Mouse (Mus musculus): Measurements from ENCODE around the gene Traf4. TPM values are rescaled to one million over a fixed set of nuclear protein-coding genes. Genes with fewer than 3 reads are reported as not detected.
"Not testable (repeated sequence)": the region's sequence is repeated elsewhere in the genome, so short reads cannot be mapped to it uniquely, and the experiment has no call there.

Gene Traf4
- polyA plus RNA-seq (2017; shearing (Covaris generic)) = 1 to 10 TPM; 3.3 to 6.7 TPM

DNA sequence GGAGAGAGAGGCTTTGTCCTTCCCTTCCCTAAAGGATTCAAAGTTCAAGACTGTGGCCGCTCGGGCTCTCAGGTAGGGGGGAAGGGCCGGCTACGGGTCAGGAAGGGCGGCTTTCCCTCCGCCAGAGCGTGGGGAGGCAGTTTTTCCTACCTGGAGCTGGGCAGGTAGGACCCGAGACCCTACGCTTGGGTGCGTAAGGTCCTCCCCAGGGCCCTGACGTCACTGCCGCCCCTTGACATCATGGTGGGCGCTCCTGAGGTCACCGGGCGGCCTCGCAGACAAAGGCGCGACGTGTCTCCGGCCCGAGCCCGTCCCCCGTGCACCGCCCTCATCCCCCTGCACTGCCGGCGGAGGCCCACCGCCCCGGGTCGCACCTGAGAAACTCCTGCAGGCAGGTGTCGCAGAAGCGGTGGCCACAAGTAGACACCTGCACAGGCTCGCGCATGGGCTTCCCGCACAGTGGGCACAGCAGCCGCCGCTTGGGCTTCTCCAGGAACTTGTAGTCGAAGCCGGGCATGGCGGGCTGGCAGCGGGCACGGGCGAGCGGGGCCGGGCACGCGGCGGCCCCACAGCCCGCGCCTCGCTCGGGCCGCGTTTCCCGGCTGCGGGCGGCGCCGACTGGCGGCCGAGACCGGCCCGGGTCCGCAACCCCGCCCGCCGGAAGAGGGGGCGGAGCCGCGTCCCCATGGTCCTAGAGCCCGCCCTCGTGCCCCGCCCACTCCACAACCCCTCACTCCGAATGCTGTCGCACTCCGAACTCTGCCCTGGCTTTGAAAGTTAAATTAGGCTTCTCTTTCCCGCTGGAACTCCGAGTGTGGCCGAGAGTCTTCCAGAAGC lies at the start of gene Traf4:
Gene Traf4, minus strand, starts transcription at position 666 of the 837 bp plus-strand sequence.
- peak; percentile 66 for ATAC-seq

DNA sequence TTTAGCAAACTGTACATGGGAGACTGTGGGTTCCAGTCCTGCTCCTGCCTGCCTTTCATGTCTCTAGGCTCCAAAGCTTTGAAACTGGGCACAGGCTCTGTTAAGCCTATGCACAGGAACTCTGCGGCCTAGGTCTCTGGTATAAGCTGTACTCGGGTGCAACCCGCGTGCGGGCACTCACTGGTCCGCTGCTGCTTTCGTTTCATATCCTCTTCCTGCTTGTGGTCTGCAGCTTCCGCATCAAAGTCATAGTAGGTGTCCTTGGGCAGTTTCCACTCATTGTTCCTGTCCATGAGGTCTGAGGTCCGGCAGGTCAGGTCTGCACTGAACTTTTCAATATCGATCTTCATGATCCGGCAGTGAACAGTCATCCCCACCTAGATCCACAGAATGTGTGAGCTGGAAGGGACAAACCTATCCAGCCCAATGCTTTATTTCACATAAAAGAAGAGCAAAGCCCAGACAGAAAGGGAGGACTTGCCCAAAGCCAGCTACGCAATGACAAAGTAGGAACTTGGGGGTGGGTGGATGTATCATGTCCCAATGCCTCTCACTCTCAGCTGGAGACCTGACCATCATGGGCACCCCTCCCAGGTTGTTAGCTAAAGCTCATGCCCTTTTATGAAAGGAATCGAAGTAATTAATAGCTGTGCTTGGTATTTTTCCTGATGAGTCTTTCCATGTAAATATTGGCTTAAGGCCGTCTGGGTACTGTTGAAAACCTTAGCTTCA lies 47.9 kb upstream of the Traf4 start:
- ATAC-seq = no peak

DNA sequence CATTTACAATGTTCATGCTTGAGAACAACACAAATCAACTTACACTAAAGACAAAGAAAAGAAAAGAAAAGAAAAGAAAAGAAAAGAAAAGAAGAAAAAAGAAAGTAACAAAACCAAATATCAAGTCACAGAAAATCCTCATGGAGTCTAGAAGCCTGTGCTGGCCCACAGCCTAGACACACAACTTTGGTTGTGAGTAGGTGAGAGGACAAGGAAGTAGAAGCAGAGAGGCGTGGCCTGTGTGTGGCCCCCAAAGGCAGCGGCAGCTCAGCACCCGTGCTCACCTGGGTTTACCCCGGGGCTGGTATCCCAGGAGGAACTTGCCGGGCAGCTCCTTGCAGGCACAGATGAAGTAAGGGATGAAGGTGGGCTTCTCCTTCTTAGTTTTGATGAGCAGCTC lies 46.1 kb upstream of the Traf4 start:
- no peak for ATAC-seq

DNA sequence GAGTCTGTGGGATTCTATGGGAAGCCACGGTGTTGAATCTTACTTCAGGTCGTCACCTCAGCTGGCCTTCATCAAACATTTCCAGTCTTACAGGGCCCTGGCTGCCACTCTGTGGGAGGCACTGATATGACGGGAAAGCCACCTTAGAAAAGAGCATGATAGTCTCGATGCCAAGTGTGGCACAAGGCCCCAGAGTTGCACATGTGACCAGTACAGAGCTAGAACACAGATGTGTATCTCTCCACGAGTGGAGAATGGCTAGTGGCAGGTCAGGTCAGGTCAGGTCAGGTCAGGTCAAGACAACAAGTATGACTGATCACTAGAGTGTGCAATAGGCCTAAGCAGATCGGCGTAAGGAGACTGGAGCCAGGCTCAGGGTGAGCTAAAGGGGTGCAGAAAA lies 45.2 kb upstream of the Traf4 start:
- ATAC-seq = no peak

DNA sequence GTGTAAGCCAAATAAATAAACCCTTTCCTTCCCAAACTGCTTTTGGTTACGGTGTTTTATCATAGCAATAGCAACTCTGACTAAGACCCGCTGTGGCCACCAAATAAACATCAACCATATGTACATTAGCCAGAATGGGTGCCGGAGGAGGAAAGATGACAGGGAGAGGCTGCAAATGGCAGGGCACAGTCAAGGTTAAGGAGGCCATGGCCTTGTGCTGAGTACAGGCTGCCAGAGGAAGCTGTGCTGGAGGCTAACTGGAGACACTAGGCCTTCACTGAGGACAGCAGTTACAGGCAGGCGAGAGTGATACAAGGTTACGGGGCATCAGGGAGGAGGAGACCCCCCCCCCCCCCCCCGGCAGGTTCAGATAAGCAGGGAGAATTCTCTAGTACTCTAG lies 44.5 kb upstream of the Traf4 start:
- no peak for ATAC-seq

DNA sequence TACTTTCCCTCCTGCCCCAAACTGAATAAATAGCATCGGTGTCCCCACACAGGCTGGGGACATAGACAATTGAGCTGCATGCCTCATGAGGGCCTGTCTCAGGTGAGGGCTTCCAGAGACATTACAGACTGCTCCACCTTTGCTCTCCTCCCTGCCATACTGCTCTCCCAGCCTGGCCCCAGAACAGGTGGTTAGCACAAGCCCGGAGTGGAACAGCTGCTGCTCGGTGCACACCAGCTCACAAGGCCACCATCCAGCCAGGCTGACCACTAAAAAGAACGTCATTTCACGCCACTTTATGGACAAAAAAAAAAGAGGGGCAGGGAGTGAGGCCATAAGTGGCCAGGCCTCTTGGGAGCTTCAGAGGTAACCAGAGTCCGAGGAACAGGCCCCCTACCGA lies 41.8 kb upstream of the Traf4 start:
- no peak for ATAC-seq

DNA sequence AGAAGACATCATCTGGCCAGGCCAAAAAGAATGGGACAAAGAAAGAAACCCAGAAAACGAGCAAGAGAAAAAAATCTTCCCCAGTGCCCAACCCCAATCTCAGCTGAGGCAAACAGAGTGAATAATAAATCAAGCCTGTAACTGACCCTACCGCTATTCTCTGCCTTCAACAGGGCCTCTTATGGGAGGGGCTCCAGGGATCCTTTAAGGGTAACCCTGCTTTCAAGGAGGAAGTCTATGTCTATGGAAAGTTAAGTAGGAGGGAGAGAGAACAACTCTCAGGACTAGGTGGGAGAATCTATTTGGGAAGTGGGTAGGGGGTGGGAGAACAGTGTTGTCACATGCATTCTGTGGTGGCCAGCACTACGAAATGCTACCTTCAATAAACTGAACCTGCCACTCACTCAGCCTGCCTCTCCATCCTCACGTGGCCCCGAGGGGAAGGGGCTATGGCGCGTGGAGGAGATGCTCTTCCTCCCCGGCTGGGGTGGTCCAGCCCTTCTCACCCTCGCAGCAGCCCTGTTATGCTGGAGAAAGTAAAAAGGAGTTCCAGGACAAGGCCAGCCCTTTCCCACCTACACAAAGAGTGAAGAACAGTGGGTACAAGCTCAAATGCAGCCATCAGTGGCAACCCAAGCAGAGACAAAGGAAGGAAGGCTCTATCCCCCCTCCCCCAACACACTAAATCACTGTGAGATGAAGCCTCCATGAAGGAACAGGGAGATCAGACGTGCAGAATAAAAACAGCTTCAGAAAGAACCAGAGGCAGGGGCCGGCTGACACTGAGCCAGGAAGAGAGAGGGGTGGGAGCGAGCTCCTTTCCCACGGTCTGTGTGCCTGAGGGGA lies 40.2 kb upstream of the Traf4 start:
- no peak for ATAC-seq

DNA sequence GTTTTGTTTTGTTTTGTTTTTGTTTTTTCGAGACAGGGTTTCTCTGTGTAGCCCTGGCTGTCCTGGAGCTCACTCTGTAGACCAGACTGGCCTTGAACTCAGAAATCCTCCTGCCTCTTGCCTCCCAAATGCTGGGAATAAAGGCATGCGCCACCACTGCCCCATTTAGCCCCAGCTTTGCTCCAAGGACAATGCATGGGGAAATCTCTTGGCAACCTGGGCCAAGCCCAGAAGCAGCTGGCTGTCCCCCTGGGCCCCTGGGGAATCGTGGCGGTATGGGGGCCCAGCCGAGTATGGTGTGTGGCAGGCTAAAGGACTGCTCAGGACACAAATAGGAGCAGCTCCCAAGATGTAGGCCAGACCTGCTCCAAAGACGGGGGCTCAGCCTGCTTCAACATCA lies 38.9 kb upstream of the Traf4 start:
- ATAC-seq = no peak

DNA sequence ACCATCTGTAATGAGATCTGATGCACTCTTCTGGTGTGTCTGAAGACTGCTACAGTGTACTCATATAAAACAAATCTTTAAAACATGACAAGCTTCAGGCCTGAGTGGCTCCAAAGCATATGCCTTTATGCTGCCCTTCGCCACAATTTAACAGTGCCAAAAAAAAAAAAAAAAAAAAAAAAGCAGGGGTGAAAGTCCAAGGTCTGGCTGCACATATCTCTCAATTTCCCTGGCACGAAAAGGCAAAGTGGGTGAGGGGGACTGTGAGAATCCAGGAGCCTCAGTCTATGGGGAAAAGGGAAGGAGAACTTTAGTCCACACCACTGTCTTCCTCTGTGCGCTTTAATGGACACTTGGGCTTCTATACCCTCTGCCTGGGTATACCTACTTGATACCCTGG lies 37.0 kb upstream of the Traf4 start:
- ATAC-seq = no peak

DNA sequence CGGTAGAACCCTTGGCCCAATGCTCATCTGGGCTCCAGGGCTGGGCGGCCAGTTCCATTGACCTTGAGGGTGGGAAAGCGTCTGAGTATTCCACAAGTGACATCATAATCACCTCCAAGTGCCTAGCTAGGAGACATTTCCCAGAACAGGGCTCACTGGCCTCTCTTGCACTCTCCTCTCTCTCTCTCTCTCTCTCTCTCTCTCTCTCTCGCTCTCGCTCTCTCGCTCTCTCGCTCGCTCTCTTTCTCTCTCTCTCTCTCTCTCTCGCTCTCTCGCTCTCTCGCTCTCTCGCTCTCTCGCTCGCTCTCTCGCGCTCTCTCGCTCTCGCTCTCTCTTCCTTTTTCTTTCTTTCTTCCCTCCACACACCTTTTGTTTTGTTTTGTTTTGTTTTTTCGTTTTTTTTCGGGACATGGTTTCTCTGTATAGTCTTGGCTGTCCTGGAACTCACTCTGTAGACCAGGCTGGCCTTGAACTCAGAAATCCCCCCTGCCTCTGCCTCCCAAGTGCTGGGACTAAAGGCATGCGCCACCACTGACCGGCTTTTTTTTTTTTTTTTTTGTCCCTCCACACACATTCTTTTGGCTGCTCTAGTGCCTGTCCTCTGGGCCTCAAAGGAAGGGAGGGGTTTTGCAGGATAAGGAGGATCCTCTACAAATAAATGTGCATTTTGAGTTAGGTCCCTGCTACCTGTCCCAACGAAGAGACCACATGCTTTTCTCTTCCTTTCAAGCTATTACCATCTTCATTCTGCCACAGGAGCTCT lies 29.9 kb upstream of the Traf4 start:
- no peak for ATAC-seq

DNA sequence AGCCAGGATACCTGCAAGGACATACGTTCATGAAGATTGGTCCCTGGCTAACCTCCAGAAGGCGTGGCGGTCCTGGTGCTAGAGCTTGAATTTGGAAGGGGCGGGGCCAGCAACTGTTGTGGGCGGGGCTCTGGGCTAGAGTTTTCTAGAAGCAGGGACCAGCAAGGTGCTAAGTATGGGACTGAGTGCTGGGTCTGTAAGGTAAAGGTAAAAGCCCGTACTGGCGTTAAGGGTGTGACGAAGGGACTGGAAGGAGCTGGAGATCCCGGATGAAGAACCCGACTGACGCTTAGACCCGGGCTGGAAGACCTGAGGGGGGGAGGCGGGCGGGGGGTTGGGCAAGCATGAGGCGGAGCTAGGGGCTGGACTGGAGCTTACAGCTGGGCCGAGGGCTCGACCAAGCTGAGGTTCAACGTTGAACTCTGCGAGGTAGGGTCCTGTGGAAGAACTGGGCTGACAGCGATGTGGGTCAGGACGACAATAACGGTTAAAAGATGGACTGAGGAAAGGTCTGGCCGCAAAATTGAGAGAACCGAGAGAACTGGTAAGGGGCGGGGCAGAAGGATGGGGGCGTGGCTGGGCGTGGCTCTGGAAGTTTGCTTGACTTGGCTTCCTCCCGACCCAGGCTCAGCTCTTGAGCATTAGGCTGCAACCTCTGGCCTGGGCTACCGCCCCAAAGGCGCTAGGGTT lies 29.2 kb upstream of the Traf4 start:
- peak; percentile 23 for ATAC-seq

DNA sequence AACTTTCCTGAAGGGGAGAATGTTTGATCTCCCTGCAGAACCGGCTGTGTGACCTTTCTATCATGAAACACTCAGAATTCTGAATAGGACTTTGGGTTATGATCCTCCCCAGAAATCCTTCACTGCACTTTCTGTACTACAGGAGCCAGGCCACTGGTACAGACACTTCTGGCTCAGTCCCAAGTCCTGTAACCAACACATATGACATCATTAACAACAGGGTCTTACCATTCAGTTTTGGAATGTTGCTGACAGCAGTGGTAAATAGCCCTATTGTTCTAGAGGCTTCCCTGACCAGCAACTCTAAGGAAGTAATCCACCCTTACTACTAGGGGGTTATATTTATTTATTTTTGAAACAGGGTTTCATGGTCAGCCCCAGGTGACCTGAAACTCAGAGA lies 27.7 kb upstream of the Traf4 start, which contains the start of gene Proca1:
Gene Proca1, plus strand, starts transcription at position 280 of the 400 bp plus-strand sequence.
- no peak for ATAC-seq

DNA sequence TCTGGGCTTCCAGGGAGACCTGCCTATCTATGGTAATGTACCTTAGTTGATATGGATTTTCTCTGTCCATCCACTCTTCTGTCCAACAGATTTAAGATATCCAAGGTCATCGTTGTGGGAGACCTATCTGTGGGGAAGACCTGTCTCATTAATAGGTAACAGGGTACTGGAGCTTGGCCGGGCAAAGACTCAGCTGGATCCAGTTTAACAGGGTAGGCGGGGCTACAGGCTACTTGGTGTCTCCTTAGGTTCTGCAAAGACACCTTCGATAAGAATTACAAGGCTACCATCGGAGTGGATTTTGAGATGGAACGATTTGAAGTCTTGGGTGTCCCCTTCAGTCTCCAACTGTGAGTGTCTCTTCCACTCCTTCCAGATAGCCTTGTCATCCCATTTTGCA lies 24.7 kb upstream of the Traf4 start:
- ATAC-seq = no peak

DNA sequence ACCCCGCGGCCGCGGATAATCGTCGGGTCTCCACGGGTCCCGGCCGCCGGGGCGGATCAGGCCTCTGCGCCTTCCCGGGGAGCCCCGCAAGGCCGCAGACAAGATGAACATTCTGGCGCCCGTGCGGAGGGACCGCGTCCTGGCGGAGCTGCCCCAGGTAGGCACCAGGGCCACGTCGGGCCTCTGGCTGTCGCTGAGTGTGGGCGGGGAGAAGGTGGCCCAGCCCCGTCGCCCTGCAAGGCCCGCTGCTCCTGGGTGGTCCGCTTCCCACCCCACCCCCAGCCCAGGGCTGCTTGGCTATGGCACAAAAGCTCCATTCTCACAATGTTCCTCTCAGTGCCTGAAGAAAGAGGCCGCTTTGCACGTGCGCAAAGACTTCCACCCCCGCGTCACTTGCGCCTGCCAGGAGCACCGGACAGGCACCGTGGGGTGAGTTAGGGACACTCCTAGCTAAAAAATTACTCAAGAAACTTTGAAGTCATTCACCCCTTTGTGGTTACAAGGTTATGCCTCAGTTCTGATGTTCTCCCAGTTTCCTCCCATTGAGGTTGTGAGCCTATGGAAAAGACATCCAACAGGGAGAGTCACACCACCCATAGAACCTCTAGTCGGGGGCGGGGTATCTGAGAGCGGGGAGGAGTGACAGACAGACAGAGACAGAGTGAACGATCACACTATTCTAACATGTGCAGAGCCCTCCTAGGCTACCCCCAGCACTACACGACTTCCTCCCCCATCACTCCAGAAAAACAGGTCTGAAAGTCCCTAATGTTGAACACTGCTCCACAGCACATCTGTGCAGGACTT lies 24.0 kb upstream of the Traf4 start:
- ATAC-seq = no peak

DNA sequence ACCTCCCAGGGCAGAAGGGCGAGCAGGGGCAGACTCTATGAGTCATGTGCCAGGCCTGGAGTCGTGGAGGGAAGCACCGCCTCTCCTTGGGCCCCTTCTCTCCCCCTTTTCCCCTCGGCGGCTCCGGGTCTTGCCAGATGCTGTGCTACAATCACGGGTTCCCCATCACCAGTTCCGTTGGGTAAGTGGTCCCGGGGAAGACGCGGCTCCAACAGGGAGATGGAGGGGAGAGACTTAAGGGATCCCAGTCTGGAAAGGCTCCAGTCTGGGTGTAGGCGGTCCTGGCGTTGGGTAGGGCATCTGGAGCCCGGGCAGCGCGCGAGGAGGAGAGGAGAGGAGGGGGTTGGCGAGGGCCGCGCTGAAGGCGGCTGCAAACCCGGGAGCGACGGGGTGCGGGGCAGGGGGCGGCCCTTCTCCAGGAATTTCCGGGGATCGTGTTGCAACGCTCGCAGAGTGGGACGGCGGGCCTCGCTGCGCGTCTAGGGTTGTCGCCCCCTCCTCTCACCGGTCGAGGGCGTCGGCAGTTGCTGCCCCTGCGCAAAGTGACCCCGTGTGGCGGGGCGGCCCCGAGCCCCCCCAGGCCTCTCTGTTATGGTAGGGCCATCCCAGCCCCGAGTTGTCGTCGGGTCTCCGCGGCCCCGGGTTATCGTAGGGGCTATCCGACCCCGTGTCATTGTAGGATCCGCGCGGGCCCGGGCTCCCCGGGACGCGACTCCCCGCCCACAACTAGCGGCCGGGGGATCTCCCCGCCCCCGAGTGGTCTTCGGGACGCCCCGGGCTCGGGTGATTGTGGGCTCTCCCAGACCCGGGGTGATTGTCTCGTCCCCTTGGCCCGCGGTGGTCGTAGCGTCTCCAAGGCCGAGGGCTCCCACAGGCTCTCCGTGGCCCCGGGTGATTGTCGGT lies 23.2 kb upstream of the Traf4 start, which contains the start of gene Rab34:
Gene Rab34, plus strand, starts transcription at position 100 of the 903 bp plus-strand sequence.
- peak; percentile 29 for ATAC-seq

DNA sequence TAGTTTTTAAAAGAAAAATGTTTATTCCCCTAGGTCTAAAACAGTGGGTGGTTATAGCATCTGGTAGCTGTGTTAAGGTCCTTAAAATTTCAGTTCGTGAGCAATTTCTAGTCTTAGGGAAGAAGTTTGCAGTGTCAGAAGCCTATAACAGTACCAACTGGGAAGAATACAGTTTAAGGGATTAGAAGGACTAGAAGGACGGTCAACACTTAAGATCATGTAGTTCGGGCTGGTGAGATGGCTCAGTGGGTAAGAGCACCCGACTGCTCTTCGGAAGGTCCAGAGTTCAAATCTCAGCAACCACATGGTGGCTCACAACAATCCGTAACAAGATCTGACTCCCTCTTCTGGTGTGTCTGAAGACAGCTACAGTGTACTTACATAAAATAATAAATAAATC lies 19.3 kb upstream of the Traf4 start:
- ATAC-seq = not testable (repeated sequence)

DNA sequence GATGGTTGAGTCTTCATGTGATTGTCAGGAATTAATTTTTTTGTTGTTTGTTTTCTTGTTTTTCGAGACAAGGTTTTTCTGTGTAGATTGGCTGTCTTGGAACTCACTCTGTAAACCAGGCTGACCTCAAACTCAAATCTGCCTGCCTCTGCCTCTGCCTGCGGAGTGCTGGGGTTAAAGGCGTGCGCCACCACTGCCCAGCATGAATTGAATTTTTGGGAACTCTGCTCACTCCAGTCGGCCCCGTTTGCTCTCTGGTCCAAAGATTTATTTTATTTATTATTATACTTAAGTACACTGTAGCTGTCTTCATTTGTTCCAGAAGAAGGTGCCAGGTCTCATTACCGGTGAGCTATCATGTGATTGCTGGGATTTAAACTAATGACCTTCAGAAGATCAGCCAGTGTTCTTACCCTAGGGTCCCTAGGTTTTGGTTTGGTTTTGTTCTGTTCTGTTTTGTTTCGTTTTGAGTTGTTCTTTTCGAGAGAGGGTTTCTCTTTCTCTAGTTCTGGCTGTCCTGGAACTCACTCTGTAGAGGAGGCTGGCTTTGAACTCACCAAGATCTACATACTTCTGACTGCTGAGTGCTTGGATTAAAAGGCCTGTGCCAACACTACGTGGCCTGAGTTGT lies 18.6 kb upstream of the Traf4 start:
- ATAC-seq = no peak

DNA sequence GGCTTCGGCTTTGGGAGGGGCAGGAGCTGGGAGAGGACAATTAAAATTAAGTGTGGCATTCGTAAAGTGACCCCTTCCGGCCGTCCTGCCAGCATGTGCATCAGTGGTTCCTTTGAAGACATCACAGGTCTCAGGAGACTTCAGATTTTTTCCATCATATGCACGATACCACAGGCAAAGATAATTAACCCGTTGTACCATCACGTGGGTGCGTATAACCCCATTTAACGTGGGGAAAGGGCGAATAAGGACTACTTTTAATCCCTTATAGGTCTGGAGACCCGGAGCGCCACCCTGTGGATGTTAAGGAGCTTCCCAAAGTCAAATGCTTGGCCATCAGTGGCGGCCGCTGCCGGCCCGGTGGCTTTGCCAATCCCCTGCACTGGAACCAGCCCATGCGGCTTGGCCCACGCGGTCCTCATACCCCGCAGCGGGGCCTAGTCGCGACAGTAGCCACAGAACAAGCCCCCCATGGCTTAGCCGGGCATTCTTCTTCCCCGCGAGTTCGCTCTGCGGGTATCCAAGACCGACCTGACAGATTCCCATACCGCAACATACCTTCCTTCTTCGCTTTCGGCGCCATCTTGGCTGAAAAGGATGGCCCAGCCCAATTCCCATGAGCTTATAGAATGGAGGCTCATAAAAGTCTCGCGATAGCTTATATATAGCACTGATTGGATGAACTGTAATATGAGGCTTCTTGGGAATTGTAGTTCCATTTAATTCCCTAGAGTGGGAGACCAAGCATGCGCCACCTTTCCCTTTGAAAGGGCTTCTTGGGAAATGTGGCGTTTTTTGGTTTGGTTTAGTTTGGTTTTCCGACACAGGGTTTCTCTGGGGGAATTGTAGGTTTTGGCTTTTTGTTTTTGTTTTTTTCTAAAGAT lies 17.8 kb upstream of the Traf4 start, which contains the start of gene Rpl23a:
Gene Rpl23a, minus strand, starts transcription at position 624 of the 884 bp plus-strand sequence.
- ATAC-seq = peak; percentile 96

All from CD4-positive, CD25-positive, alpha-beta regulatory T cell, adult 4 months (primary cell).